Mouse (Mus musculus): Measurements from ENCODE around the gene Ttn.

The Ttn gene

DNA sequence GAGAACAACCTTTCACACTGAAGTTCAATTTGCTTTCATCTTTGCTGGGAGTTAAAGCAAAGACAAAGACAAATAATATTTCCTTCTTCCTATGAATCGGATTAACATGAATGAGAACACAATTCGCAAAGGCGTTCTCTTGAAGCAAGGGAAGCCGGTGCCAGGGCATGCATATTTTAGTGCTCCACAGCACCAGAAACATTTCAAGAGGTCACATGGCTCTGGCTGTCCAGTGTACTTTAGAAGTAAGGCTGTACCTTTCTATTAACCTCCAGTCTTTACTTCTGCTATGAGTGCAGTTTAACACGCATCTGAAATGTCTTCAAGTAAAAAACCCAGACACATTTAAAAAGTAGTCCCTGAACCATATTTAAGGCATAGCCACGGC lies 20.3 kb downstream of the Ttn start:
- DNase-seq (ENCODE audit: low spot score) = no peak

GRCm38 (mm10) chr2:76961420-76962044 lies 20.8 kb downstream of the Ttn start:
- no peak for DNase-seq (ENCODE audit: low spot score)

DNA sequence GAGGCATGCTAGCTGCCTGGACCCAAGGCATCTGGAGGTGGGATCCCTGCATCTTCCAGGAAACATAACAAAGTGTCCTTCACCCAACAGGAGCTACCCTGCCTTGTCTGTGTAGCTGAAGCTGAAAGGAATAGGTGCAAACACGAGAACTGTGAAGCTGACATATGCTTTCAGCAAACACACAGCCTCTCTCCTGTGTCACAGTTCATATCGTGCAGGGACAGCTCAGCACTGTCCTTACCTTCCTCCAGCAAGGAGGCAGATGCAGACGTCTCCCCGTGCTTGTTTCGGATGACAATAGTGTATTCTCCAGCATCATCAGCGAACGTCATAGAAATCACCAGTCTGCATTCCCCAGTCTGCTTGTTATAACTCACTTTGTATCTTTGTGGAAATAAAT lies 32.6 kb downstream of the Ttn start:
- DNase-seq (ENCODE audit: low spot score) = no peak

GRCm38 (mm10) chr2:76938515-76938914 lies 43.8 kb downstream of the Ttn start:
- DNase-seq (ENCODE audit: low spot score) = no peak

DNA sequence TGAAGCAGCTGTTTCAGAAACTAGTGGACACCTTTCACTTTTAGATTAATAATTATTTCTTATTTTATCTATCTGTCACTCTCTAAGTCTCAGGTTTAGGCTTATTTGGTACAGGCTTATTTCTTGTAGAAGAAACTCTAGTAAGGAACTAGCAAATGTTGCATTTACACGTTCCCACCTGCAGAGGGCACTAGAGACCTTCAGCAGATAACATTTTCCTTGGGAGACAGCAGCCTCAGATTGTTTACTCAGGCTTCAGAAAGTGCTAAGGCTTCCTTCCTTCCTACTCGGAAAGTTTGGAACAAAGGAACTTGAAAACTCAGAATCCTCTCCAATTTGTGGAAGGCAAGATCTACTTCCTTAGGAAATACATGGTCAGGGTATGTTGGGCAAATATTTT lies 52.6 kb downstream of the Ttn start:
- peak; percentile 64 for DNase-seq (ENCODE audit: low spot score)

GRCm38 (mm10) chr2:76928816-76929215 lies 53.5 kb downstream of the Ttn start:
- no peak for DNase-seq (ENCODE audit: low spot score)

GRCm38 (mm10) chr2:76928298-76928697 lies 54.0 kb downstream of the Ttn start:
- no peak for DNase-seq (ENCODE audit: low spot score)

DNA sequence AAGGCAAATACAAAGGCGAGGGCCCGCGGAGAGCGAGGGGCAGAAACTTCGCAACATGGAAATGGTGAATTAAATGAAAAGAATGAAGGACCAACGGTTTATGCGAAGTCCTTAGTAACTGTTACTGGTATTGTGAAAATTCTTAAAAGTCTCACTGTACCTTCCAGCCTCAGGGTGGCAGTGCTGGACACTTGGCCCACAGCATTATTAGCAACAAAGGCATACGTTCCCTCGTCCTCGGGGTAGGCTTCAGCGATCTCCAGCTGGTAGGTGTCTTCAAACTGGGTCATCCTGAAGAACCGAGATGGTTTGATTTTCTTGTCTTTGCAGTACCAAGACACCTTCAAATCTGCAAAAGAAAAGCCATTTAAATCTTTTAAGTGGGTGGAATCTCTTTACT lies 55.4 kb downstream of the Ttn start:
- no peak for DNase-seq (ENCODE audit: low spot score)

GRCm38 (mm10) chr2:76914959-76915358 lies 67.4 kb downstream of the Ttn start:
- no peak for DNase-seq (ENCODE audit: low spot score)

DNA sequence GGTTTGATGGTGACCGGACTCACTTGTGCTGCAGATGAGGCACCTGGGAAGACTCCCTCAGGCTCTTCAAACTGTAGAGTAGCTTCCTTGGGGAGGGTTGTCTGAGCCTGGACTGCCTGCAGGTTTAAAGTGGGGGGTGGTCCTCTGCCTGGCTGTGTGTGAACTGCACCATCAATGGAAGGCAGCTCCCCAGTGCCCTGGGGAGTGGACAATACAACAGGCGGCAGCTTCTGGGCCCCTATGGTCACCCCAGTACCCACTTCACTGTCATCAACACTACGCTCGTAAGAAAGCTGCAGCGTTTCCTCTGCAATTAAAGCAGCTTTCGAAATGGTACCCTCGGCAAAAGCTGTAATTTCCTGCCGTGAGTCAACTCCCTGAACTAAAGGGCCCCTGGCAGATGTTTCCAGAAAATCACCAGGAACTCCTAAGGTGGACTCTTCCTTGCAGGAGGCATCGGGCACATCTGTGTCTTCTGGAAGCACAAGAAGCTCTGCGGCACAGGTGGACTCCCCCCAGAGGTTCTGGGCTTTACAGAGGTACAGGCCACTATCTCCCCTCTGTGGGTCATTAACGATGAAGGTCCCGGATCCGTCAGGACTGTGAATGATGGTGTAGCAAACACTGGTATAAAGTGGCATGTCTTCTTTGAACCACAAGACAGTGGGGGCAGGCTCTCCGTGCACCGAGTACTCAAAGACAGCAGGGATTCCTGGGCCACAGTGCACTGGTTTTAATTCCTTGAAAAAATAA lies 73.5 kb downstream of the Ttn start:
- DNase-seq (ENCODE audit: low spot score) = no peak

GRCm38 (mm10) chr2:76903351-76903750 lies 79.0 kb downstream of the Ttn start:
- no peak for DNase-seq (ENCODE audit: low spot score)

- DNase-seq (ENCODE audit: low spot score) = no peak
These were observed 80.8 kb downstream of the Ttn start for GRCm38 (mm10) chr2:76901476-76902086.

DNA sequence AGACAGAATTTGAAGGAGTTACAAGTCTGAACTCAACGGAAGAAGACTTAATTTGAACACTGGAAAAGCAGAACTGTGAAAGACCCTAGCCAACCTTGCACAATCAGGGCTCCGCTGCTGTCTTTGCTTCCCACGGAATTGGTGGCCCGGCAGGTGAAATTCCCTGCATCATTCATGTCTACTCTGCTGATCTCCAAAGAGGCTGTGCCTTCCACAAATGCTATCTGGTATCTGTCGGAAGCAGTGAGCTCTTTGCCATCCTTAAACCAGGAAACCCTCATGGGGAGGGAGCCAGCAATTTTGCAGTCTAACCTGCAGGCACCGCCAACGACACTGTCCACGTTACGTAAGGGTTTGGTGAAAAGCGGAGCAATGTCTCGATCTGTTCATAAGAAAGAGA lies 82.5 kb downstream of the Ttn start:
- no peak for DNase-seq (ENCODE audit: low spot score)

DNA sequence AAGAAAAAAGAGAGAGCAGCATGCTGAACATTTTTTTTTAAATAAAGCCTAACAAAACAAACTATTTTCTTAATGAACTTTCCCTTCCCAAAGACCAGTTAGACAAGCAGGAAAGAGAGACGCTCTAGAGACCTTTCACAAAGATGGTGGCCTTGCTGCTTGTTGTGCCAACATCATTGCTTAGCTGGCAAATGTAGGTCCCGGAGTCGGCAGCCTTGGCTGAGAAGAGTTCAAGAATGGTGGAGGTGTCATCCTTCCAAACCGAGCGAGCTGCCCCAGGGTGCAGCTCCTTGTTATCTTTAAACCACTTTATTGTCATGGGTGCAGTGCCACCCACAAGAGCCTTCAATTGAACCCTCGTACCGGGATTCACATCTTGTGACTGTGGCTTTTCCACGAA lies 85.4 kb downstream of the Ttn start:
- no peak for DNase-seq (ENCODE audit: low spot score)

DNA sequence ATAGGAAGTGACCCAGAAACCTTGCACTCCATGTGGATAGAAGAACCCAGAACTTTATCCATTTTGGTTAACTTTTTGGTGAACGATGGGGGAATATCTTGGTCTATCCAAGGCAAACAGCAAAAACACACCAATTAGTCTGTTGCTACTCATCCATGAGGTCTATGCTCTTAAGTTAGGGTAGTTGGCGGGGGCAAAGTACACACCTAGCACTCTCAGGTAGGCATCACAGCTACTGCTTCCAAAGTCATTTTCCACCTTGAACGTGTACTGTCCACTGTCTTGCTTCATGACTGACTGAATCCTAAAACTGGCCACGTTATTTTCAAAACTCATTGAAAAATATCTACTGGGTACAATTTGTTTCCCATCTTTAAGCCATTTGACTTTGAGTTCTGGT lies 87.0 kb downstream of the Ttn start:
- DNase-seq (ENCODE audit: low spot score) = no peak

- DNase-seq (ENCODE audit: low spot score) = no peak
These were observed 93.6 kb downstream of the Ttn start for GRCm38 (mm10) chr2:76888721-76889120.

DNA sequence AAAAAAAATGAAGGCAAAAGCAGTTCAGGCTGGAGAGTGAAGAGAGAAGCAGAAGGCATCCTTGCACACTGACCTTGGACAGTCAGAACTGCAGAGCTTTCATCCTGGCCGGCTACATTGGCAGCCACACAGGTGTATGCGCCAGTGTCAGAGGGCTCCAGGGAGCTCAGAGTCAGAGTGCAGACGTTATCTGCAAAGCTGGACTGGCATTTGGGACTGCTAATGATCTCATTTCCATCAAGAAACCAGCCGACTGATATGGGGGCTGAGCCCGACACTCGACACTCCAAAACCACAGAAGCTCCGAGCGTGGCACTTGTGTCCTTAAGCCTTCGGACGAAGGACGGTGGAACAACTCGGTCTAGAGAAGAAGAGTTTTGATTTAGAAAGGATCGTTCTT lies 96.5 kb downstream of the Ttn start:
- no peak for DNase-seq (ENCODE audit: low spot score)

- no peak for DNase-seq (ENCODE audit: low spot score)
These were observed 100.9 kb downstream of the Ttn start for GRCm38 (mm10) chr2:76881406-76881805.

- DNase-seq (ENCODE audit: low spot score) = no peak
These were observed 106.8 kb downstream of the Ttn start for GRCm38 (mm10) chr2:76875587-76875986.

- no peak for DNase-seq (ENCODE audit: low spot score)
These were observed 115.4 kb downstream of the Ttn start for GRCm38 (mm10) chr2:76866928-76867327.

GRCm38 (mm10) chr2:76865497-76865896 lies 116.8 kb downstream of the Ttn start:
- DNase-seq (ENCODE audit: low spot score) = no peak

- no peak for DNase-seq (ENCODE audit: low spot score)
These were observed 121.0 kb downstream of the Ttn start for GRCm38 (mm10) chr2:76861327-76861726.

DNA sequence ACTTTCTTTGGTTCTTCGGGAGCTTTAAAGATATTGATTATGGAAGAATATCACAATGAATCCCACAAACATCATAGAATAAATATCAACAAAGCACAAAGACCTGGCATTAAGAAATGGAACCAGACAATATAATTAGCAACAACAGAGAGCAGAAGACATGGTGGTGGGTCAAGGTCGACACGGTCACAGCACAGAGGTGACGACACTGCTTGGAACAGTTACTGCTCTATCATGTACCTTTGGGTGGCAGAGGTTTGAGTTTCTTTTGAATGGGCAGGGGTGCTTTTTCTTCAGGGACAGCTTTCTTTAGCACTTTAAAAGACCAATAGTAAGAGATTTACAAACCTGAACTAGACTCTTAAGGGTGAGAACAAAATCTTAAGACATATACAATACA lies 132.3 kb downstream of the Ttn start:
- DNase-seq (ENCODE audit: low spot score) = no peak

DNA sequence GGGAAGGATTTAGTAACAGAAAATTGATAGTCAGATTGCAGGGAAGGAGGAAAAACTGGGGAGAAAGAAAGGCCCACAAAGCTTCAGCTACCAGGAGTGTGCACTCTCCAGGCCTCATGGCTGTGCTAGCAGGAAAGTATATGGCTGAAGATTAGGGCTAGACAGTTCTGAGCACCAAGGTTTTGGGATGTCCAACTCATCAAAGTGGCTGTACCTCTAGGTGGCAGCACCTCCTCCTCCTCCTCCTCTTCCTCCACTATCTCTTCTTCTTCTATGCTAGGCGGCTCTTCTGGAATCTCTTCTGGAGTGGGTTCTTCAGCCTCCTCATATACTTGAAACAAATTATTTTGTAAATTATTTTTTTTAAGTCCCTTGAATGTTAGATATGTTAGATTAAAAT lies 139.2 kb downstream of the Ttn start:
- DNase-seq (ENCODE audit: low spot score) = no peak

Data from ovary, postnatal 14 days (tissue).